Mouse (Mus musculus): ENCODE results near the gene Arhgdia. TPM values are rescaled to one million over a fixed set of nuclear protein-coding genes. Genes with fewer than 3 reads are reported as not detected.

Gene Arhgdia
- polyA plus RNA-seq (2014; fragmentation: Nextera tagmentation; extraction: Ambion mirVana) = 449 and 481 TPM in 2 replicates

DNA sequence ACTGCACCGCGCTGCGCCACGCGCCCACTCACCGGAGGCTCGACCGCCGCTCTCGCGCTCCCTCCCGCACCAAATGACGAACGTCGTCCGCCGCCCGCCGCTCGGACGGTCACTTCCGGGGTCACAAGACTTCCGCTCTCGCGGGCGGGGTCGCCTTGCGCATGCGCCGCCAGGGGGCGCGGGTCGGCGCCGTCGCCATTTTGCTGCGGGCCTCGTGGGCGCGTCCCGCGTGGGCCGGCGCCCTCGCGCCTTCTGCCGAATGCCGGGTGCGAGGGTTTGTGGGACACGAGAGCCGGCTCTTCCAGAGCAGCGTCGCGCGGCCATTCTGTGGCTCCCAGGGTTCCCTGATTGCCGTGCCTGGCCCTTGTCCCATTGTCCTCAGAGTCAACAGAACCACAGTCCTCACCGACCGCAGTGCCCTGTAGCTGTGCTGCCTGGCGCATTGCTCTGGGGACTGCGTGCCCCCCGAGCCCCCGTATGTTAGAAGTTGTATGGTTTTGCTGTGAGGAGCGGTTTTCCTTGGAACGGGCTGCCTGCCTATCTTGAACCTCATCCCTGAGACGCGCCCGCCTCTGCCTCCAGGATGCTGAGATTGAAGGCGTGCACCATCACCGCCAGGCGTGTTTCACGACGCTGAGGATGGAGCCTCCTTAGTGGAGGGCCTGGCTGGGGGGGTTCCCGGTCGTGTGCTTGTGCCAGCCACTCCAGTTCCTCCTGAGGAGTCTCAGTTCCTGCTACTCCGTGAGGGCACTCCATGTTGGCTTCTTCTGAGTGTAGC, at the start of gene Arhgdia:
Gene Arhgdia (minus strand): TSS at position 135 of the 778 bp plus-strand sequence.
- peak within 1 kb of the TSS; percentile 89 for H3K4me3 ChIP-seq (ENCODE audit: low read depth, low read length)
- H3K4me2 ChIP-seq (ENCODE audit: low read length) = peak within 1 kb of the TSS; percentile 85
- H3K27ac ChIP-seq (ENCODE audit: low read depth, low read length) = peak within 1 kb of the TSS; percentile 95
- peak; percentile 65 for ATAC-seq
- H3K4me1 ChIP-seq (ENCODE audit: control insufficient read depth, insufficient read depth, low read length) = peaks cover 10% of the 10 kb centered on the region
- peaks cover 51% of the 10 kb centered on the region for H3K36me3 ChIP-seq (ENCODE audit: control insufficient read depth, insufficient read depth, low read length)
- no peaks in the 10 kb centered on the region for H3K9me3 ChIP-seq (replicated peaks; ENCODE audit: control insufficient read depth, low read length)
- H3K27me3 ChIP-seq (replicated peaks; ENCODE audit: control insufficient read depth, insufficient read depth, low read length) = no peaks in the 10 kb centered on the region
- peak within 1 kb of the TSS; percentile 95 for H3K9ac ChIP-seq (ENCODE audit: low read length)
- peak; percentile 90 for DNase-seq (ENCODE audit: low spot score)
- 6% methylated on average over 62 of the region's 75 CpGs for WGBS

GRCm38 (mm10) chr11:120630401-120630871, 49.0 kb upstream of the Arhgdia start:
- no peak overlapping the region for H3K4me3 ChIP-seq (ENCODE audit: low read depth, low read length)
- no peak overlapping the region for H3K4me2 ChIP-seq (ENCODE audit: low read length)
- DNase-seq (ENCODE audit: low spot score) = no peak
- H3K27ac ChIP-seq (ENCODE audit: low read depth, low read length) = peak overlapping the region; percentile 11; the same call in 1 of the 2 replicates
- H3K27me3 ChIP-seq (replicated peaks; ENCODE audit: control insufficient read depth, insufficient read depth, low read length) = no peaks in the 10 kb centered on the region
- 0 out of 2 replicates have a peak overlapping the region, but pooled peaks have one; percentile 14 for H3K9ac ChIP-seq (ENCODE audit: low read length)
- peaks cover 14% of the 10 kb centered on the region for H3K4me1 ChIP-seq (ENCODE audit: control insufficient read depth, insufficient read depth, low read length)
- ATAC-seq = no peak
- H3K9me3 ChIP-seq (replicated peaks; ENCODE audit: control insufficient read depth, low read length) = no peaks in the 10 kb centered on the region
- peaks cover 28% of the 10 kb centered on the region for H3K36me3 ChIP-seq (ENCODE audit: control insufficient read depth, insufficient read depth, low read length)
- WGBS = 42% methylated on average over 5 of the region's 5 CpGs

GRCm38 (mm10) chr11:120629911-120630310, 48.5 kb upstream of the Arhgdia start:
- peaks cover 28% of the 10 kb centered on the region for H3K36me3 ChIP-seq (ENCODE audit: control insufficient read depth, insufficient read depth, low read length)
- H3K4me1 ChIP-seq (ENCODE audit: control insufficient read depth, insufficient read depth, low read length) = peaks cover 18% of the 10 kb centered on the region
- WGBS = 38% methylated on average over 7 of the region's 7 CpGs
- DNase-seq (ENCODE audit: low spot score) = no peak
- no peak for ATAC-seq
- no peaks in the 10 kb centered on the region for H3K9me3 ChIP-seq (replicated peaks; ENCODE audit: control insufficient read depth, low read length)
- H3K9ac ChIP-seq (ENCODE audit: low read length) = peak overlapping the region; percentile 14; the same call in 1 of the 2 replicates
- no peaks in the 10 kb centered on the region for H3K27me3 ChIP-seq (replicated peaks; ENCODE audit: control insufficient read depth, insufficient read depth, low read length)
- no peak overlapping the region for H3K4me3 ChIP-seq (ENCODE audit: low read depth, low read length)
- H3K27ac ChIP-seq (ENCODE audit: low read depth, low read length) = no peak overlapping the region
- no peak overlapping the region for H3K4me2 ChIP-seq (ENCODE audit: low read length)

DNA sequence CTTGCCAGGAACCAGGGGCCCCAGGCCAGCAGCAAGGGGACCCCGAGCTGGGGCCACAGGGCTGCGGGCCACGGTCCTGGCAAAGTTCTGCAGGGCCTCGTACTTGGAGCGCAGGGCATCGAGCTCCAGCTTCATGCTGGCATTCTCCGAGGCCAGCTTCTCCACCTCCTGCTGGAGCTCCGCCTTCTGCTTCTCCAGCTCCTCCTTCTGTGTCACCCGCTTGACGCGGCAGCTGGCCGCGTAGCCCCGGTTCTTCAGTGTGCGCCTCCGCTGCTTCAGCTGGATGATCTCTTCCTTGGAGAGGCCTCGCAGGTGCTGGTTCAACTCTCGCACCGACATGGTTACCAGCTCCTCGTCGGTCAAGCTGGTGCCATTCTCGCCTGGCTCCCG, 47.9 kb upstream of the Arhgdia start:
- 76% methylated on average over 23 of the region's 23 CpGs for WGBS
- no peak for DNase-seq (ENCODE audit: low spot score)
- no peaks in the 10 kb centered on the region for H3K27me3 ChIP-seq (replicated peaks; ENCODE audit: control insufficient read depth, insufficient read depth, low read length)
- H3K9ac ChIP-seq (ENCODE audit: low read length) = 0 out of 2 replicates have a peak overlapping the region, but pooled peaks have one; percentile 14
- no peak for ATAC-seq
- H3K27ac ChIP-seq (ENCODE audit: low read depth, low read length) = no peak overlapping the region
- H3K36me3 ChIP-seq (ENCODE audit: control insufficient read depth, insufficient read depth, low read length) = peaks cover 28% of the 10 kb centered on the region
- peaks cover 18% of the 10 kb centered on the region for H3K4me1 ChIP-seq (ENCODE audit: control insufficient read depth, insufficient read depth, low read length)
- H3K4me3 ChIP-seq (ENCODE audit: low read depth, low read length) = no peak overlapping the region
- H3K4me2 ChIP-seq (ENCODE audit: low read length) = no peak overlapping the region
- no peaks in the 10 kb centered on the region for H3K9me3 ChIP-seq (replicated peaks; ENCODE audit: control insufficient read depth, low read length)

DNA sequence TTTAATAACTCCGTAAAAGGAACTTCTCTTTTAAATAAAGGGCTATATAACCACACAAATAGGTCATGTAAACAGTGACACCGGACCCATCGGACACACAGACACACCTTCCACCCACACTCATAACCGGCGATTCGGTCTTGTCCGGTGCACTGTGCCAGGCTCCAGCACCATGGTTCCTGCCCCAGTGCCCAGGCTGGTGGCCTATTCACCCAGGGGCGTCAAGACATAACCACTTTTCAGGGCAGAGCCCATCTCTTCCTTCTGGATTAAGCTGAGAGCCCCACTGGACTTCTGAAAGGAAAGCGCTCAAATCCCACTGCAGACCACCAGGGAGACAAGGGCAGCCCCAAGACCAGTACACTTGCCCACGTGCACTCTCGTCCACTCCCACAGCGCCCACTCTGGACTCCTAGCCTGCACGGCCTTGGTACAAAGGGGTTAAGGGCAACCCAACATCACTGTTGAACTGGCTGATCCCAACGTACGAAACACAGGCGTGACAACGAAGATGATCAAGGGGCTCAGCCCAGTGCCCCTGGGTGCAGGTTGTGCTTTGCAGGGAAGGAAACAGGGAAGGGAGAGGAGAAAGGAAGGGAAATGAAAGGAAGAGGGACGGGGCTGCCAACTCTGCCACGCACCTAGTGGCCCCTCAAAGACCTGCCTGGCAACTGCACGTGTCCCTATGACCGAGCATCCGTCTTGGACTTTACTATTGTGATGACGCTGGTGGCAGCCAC, 47.3 kb upstream of the Arhgdia start:
- no peak overlapping the region for H3K9ac ChIP-seq (ENCODE audit: low read length)
- ATAC-seq = no peak

GRCm38 (mm10) chr11:120627468-120628300, 46.3 kb upstream of the Arhgdia start:
- peaks cover 23% of the 10 kb centered on the region for H3K4me1 ChIP-seq (ENCODE audit: control insufficient read depth, insufficient read depth, low read length)

More for the DNA sequence above, 47.3 kb upstream of the Arhgdia start:
- H3K9me3 ChIP-seq (replicated peaks; ENCODE audit: control insufficient read depth, low read length) = no peaks in the 10 kb centered on the region
- no peak overlapping the region for H3K4me3 ChIP-seq (ENCODE audit: low read depth, low read length)
- H3K27me3 ChIP-seq (replicated peaks; ENCODE audit: control insufficient read depth, insufficient read depth, low read length) = no peaks in the 10 kb centered on the region
- H3K4me1 ChIP-seq (ENCODE audit: control insufficient read depth, insufficient read depth, low read length) = peaks cover 23% of the 10 kb centered on the region
- H3K4me2 ChIP-seq (ENCODE audit: low read length) = no peak overlapping the region
- WGBS = 93% methylated on average over 23 of the region's 23 CpGs
- no peak for DNase-seq (ENCODE audit: low spot score)
- H3K36me3 ChIP-seq (ENCODE audit: control insufficient read depth, insufficient read depth, low read length) = peaks cover 28% of the 10 kb centered on the region
- no peak overlapping the region for H3K27ac ChIP-seq (ENCODE audit: low read depth, low read length)

DNA sequence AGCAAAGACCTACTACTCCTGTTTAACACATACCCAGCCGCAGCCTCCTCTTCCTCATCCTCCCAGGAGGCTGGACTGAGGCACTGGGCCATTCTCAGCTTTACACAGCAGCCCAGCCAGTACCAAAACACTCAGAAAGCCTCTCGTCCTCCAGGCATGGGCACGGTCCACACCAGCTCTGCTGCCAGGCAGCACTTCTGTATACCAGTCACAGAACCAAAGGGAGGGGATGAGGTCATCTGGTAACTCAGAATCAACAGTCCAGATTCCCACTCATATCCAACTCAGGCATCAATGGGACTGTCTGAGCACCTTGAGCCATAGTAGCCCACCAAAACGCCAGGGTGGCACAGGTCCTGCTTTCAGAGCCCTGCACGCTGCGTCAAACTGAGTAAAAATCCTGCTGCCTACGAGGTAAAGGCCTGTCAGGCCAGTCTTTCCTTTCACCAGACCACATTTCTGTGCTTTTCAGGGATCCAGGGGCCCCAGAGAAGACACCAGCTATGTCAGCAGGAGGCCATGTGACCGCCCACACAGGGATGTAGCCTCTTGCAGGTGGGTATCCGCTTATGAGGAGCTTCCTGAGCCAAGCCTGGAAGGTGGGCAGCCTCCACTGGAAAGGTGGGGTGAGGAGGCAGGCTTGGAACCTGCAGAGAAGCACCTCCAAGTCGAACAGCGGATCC, 45.5 kb upstream of the Arhgdia start:
- Histone ChIP-seq H3K27ac (ENCODE audit: low read depth, low read length) (no peak overlapping the region), H3K4me3 (ENCODE audit: low read depth, low read length) (no peak overlapping the region), H3K9me3 (replicated peaks; ENCODE audit: control insufficient read depth, low read length) (no peaks in the 10 kb centered on the region), H3K4me2 (ENCODE audit: low read length) (no peak overlapping the region), H3K36me3 (ENCODE audit: control insufficient read depth, insufficient read depth, low read length) (peaks cover 43% of the 10 kb centered on the region), H3K27me3 (replicated peaks; ENCODE audit: control insufficient read depth, insufficient read depth, low read length) (no peaks in the 10 kb centered on the region), H3K9ac (ENCODE audit: low read length) (no peak overlapping the region), H3K4me1 (ENCODE audit: control insufficient read depth, insufficient read depth, low read length) (peaks cover 17% of the 10 kb centered on the region)
- no peak for DNase-seq (ENCODE audit: low spot score)
- ATAC-seq = no peak
- 93% methylated on average over 11 of the region's 11 CpGs for WGBS

More at GRCm38 (mm10) chr11:120627468-120628300, 46.3 kb upstream of the Arhgdia start:
- DNase-seq (ENCODE audit: low spot score) (no peak), ATAC-seq (no peak)
- Histone ChIP-seq H3K9ac (ENCODE audit: low read length) (no peak overlapping the region), H3K36me3 (ENCODE audit: control insufficient read depth, insufficient read depth, low read length) (peaks cover 36% of the 10 kb centered on the region), H3K27me3 (replicated peaks; ENCODE audit: control insufficient read depth, insufficient read depth, low read length) (no peaks in the 10 kb centered on the region), H3K27ac (ENCODE audit: low read depth, low read length) (no peak overlapping the region), H3K9me3 (replicated peaks; ENCODE audit: control insufficient read depth, low read length) (no peaks in the 10 kb centered on the region), H3K4me3 (ENCODE audit: low read depth, low read length) (no peak overlapping the region), H3K4me2 (ENCODE audit: low read length) (no peak overlapping the region)
- 83% methylated on average over 22 of the region's 22 CpGs for WGBS
